Mouse (Mus musculus): ENCODE results near the gene Skp2.

GRCm38 (mm10) chr15:9068881-9069280 is 86.3 kb downstream of the Skp2 start:
- no peak for TF ChIP-seq CTCF (IDR thresholded peaks at IDR 0.05; ENCODE audit: extremely low read depth, insufficient read depth, low read length)
- TF ChIP-seq POLR2A (IDR thresholded peaks at IDR 0.05; ENCODE audit: extremely low read depth, insufficient read depth, low read length) = no peak
